Mouse (Mus musculus): ENCODE data around the gene Chil6.

- TF ChIP-seq CTCF (IDR thresholded peaks at IDR 0.05; ENCODE audit: low read depth) = no peak
- no peak for TF ChIP-seq EP300 (IDR thresholded peaks at IDR 0.05; ENCODE audit: low read depth)
Measured at GRCm38 (mm10) chr3:106448995-106449394, 43.0 kb upstream of the Chil6 start.
